Mouse (Mus musculus) spleen, adult 2 months (tissue): Measurements from ENCODE around the gene Deaf1. TPM values are rescaled to one million over a fixed set of nuclear protein-coding genes. Genes with fewer than 3 reads are reported as not detected.

Experiments used
- DNase-seq, 2 experiments: peaks; one replicate each; pipeline versions ENCODE4 v3.0.0 to v3.0.0-alpha.2; 2012 to 2021; ENCODE audit warnings: low spot score in 2 of 2, low read depth in 1 of 2
- H3K27ac ChIP-seq: fragments of 200-500 bp; 2 replicates; pipeline ENCODE4 v1.5.1; 2012; ENCODE audit warnings: low read length, inconsistent platforms; ENCODE audit not compliant: insufficient read depth
- H3K27me3 ChIP-seq: fragments of 200-500 bp; 2 replicates; pipeline ENCODE4 v1.6.1; 2012; ENCODE audit warnings: mild to moderate bottlenecking, moderate library complexity, low read length, inconsistent platforms; ENCODE audit not compliant: control insufficient read depth, insufficient read depth
- H3K36me3 ChIP-seq: fragments of 200-500 bp; 2 replicates; pipeline ENCODE4 v1.6.1; 2012; ENCODE audit warnings: mild to moderate bottlenecking, low read length, inconsistent platforms; ENCODE audit not compliant: control insufficient read depth, insufficient read depth
- H3K4me1 ChIP-seq: fragments of 200-500 bp; 2 replicates; pipeline ENCODE4 v1.6.1; 2011; ENCODE audit warnings: inconsistent platforms; ENCODE audit not compliant: control insufficient read depth, insufficient read depth, insufficient read length
- H3K4me3 ChIP-seq: fragments of 200-500 bp; 2 replicates; pipeline ENCODE4 v1.5.1; 2011; ENCODE audit warnings: mild to moderate bottlenecking, inconsistent platforms; ENCODE audit not compliant: insufficient read depth, insufficient read length; ENCODE audit errors: extremely low read depth
- CTCF ChIP-seq: fragments of 200-500 bp; IDR thresholded peaks from 2 replicates; pipeline ENCODE4 v1.5.1; 2011; ENCODE audit warnings: mild to moderate bottlenecking, inconsistent platforms; ENCODE audit not compliant: insufficient read depth, insufficient read length, insufficient replicate concordance; ENCODE audit errors: extremely low read depth
- POLR2A ChIP-seq: fragments of 200-500 bp; IDR thresholded peaks from 2 replicates; pipeline ENCODE4 v1.6.1; 2011; ENCODE audit warnings: low read depth, low read length, inconsistent platforms
- WGBS: fragments of 180-500 bp; shearing (Covaris S2); methylation state at CpG from one replicate; pipeline ENCODE4 v1.1.7; 2018; 5-methylcytosine and 5-hydroxymethylcytosine counted together
- polyA plus RNA-seq: library from polyadenylated mRNA; depleted of rRNA; stranded (reverse); fragments of >200 nt; gene quantifications from 2 replicates; pipeline ENCODE4 v1.2.3, GENCODE M21; 2012; rRNA removed

Deaf1 gene
- 15.3 and 15.9 TPM in 2 replicates for polyA plus RNA-seq

DNA sequence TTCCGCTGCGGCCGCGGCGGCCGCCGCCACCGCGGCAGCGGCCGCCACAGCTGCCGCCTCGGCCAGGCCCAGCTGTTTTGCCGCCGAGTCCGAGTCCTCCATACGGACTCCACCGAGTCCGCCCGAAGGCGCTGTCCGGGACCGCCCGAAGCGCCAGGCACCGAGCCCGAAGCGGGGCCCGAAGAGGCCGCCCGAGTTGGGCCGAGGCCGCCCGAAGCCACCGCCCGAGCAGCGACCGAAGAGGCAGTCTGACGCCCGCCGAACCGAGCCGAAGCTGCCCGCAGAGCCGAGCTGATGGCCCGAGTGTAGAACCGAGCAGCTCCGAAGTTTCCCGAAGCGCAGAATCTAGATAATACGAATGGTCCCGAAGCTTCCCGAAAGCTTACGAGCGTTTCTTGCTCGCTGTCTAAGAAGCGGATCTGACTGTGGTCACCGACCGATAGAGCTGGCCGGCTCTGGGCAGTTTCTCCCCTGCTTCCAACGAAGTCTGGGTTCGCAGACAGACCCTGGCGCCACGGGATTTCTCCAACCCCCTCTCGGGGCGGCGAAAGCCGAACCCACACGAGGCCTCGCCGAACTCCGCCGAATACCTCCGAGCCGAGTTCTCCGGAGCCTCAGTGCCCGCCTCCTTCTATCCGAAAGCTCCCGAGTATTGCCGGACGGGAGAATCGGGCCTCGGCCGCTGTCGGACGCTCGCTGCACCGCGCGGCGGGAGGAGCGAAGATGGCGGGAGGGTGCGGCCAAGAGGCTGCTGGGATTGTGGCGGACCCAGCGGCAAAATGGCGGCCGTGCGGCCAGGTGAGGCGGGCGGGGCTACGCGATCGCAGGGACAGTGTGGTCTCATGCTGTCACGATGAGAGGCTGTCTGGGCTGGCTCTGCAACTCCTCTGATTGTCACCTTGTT, at the start of gene Deaf1, which contains the start of gene Tmem80:
TSS of gene Deaf1 (minus strand) at position 222 of the 904 bp plus-strand sequence.
TSS of gene Tmem80 (plus strand) at position 271 of the 904 bp plus-strand sequence.
- WGBS, result under 1% methylated on average over 105 of the region's 105 CpGs

DNA sequence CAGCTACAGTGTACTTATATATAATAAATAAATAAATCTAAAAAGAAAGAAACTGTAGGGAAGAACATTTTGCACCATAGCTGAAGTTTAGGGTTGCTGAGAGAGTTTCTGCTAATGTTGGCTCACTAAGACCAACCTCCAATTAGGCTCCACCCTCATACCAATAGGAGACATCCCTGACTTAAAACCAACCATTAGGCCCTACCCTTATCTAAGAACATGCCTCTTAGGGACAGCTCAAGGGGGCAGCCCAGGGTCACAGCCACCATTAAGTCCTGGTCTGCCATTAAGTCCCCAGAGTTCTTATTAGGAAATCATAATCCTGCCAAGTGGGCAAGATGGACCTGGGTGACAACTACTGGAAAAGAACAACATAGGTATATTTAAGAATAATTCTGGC, 46.9 kb upstream of the Deaf1 start:
- no peaks in the 10 kb centered on the region for H3K27me3 ChIP-seq

More for the DNA sequence above, at the start of gene Deaf1, which contains the start of gene Tmem80:
- Histone ChIP-seq H3K27ac (peak within 1 kb of the TSS; percentile 94), H3K36me3 (peaks cover 10% of the 10 kb centered on the region), H3K4me1 (peaks cover 12% of the 10 kb centered on the region), H3K4me3 (peak within 1 kb of the TSS; percentile 90), H3K27me3 (no peaks in the 10 kb centered on the region)
- DNase-seq, result peak; percentile 95 to 99
- TF ChIP-seq POLR2A, result peak; percentile 98
- no peak for TF ChIP-seq CTCF

DNA sequence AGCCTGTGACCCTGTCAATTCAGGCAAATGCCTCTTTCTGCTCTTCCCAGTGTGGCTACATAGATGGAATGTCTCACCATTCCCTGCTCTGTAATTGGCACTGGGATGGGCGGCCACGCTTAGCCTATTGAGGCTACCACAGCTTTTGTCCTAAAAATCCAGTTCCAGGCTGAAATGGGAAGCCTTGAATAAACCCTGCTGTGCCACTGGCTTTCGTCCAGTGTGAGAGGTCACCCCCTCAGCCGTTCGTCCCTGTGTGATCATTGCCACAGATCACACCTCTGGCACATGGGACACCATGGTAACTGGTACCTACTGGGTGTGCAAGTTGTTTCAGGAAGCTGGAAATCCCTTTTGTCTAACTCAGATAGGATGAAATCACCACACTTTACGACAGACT, 46.1 kb upstream of the Deaf1 start:
- Histone ChIP-seq H3K36me3 (no peaks in the 10 kb centered on the region), H3K27ac (no peak overlapping the region), H3K4me1 (peaks cover 10% of the 10 kb centered on the region), H3K4me3 (no peak overlapping the region), H3K27me3 (no peaks in the 10 kb centered on the region)
- 88% methylated on average over 6 of the region's 6 CpGs for WGBS
- no peak for TF ChIP-seq POLR2A
- no peak for TF ChIP-seq CTCF
- no peak for DNase-seq

More for the DNA sequence above, 46.9 kb upstream of the Deaf1 start:
- H3K36me3 ChIP-seq, result no peaks in the 10 kb centered on the region
- no peak for TF ChIP-seq POLR2A
- TF ChIP-seq CTCF, result no peak
- no peak overlapping the region for H3K27ac ChIP-seq
- H3K4me3 ChIP-seq, result no peak overlapping the region
- H3K4me1 ChIP-seq, result peaks cover 8% of the 10 kb centered on the region; the same call in 1 of the 2 replicates
- DNase-seq, result no peak

DNA sequence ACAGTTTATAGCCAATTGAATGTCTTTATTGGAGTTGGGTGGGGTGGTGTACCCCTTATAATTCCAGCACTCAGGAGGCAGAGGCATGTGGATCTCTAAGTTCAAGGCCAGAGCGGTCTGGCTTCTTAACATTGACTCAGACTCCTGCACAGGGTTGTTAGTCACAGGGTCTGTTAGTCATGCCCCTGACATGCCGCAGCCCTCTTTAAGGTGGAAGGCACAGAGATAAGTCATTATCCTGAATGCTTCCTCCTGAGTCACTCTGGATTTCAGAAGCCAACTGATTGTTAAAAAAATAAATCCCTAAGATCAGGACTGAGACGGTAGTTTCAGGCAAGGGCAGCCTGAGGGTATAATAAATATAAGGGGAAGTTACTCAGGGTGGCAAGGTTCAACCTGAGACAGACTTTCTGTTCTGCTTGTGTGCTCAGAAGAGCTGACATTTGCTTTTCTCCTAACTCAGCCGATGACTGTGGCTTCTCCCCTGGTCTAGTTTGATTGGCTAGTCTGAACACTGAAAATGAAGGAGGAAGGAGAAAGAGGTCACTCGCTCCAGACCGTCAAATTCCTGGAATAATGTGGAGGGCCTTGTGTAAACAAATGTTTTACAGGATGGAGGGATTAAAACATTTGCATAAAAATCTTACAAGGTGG, 44.6 kb upstream of the Deaf1 start:
- 40% methylated on average over 6 of the region's 6 CpGs for WGBS
- Histone ChIP-seq H3K27me3 (no peaks in the 10 kb centered on the region), H3K27ac (peak overlapping the region; percentile 9; the same call in 1 of the 2 replicates), H3K4me3 (no peak overlapping the region), H3K4me1 (peaks cover 10% of the 10 kb centered on the region), H3K36me3 (no peaks in the 10 kb centered on the region)
- no peak for TF ChIP-seq CTCF
- TF ChIP-seq POLR2A, result no peak
- no peak for DNase-seq

DNA sequence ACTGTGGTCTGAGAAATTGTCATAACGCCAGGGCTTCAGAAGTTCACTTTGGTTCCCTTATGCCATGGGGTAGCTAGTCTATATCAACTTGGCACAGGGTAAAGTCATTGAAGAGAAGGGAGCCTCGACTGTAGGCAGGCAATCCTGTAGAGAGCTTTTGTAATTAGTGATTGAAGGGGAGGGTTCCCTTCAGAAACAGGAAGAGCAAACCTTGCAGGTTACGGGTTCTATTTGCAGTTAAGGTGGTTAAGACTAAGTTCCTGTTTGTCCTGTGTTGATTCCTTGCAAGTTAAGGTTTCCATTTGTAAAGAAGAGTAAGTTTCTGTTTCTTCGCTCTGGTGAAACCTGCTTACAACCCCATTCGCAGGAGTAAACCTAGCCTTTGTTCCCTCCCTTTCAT, 42.4 kb upstream of the Deaf1 start:
- WGBS, result 28% methylated on average over 5 of the region's 5 CpGs
- Histone ChIP-seq H3K4me1 (peaks cover 10% of the 10 kb centered on the region), H3K27me3 (no peaks in the 10 kb centered on the region), H3K27ac (peak overlapping the region; percentile 43), H3K36me3 (no peaks in the 10 kb centered on the region), H3K4me3 (no peak overlapping the region)
- no peak for DNase-seq
- TF ChIP-seq POLR2A (no peak), CTCF (no peak)

DNA sequence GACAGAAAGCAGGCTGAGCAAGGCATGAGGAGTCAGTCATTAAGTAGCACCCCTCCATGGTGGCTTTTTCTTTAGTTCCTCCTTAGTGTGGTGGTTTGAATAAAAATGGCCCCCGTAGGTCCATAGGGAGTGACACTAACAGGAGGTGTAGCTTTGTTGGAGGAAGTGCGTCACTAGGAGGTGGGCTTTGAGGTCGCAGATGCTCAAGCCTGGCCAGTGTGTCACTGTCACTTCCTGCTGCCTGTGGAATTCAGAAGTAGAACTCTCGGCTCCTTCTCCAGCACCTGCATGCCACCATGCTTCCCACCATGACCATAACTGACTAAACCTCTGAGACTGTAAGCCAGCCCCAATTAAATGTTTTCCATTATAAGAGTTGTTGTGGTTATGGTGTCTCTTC, 39.9 kb upstream of the Deaf1 start:
- no peaks in the 10 kb centered on the region for H3K27me3 ChIP-seq
- 72% methylated on average over 4 of the region's 4 CpGs for WGBS
- DNase-seq, result no peak

More for the DNA sequence above, 39.9 kb upstream of the Deaf1 start:
- Histone ChIP-seq H3K36me3 (no peaks in the 10 kb centered on the region), H3K4me1 (peaks cover 10% of the 10 kb centered on the region), H3K4me3 (no peak overlapping the region), H3K27ac (no peak overlapping the region)
- TF ChIP-seq POLR2A, result no peak
- no peak for TF ChIP-seq CTCF
